Mouse (Mus musculus) intestine, postnatal 0 days (tissue): ENCODE data around the gene Sgsh. TPM values are rescaled to one million over a fixed set of nuclear protein-coding genes. Genes with fewer than 3 reads are reported as not detected.

Experiments
- ATAC-seq: fragments of 200-750 bp; cut with Nextera tagmentation; 2 replicates; pipeline ENCODE4 v1.8.0; 2017; ENCODE audit warnings: mild to moderate bottlenecking, moderate TSS enrichment, moderate library complexity
- H3K27ac ChIP-seq: fragments of 300-500 bp; sonication (generic); 2 replicates; pipeline ENCODE4 v1.5.1; 2014; ENCODE audit warnings: mild to moderate bottlenecking, low read depth, low read length, moderate library complexity
- H3K27me3 ChIP-seq: fragments of 300-500 bp; sonication (generic); replicated peaks from 2 replicates; pipeline ENCODE4 v1.6.1; 2014; ENCODE audit warnings: low read length, mixed read lengths; ENCODE audit not compliant: control insufficient read depth, insufficient read depth
- H3K36me3 ChIP-seq: fragments of 300-500 bp; sonication (generic); 2 replicates; pipeline ENCODE4 v1.6.1; 2014; ENCODE audit warnings: mild to moderate bottlenecking, moderate library complexity; ENCODE audit not compliant: control insufficient read depth, insufficient read depth
- H3K4me1 ChIP-seq: fragments of 300-500 bp; sonication (generic); replicated peaks from 2 replicates; pipeline ENCODE4 v1.6.1; 2014; ENCODE audit warnings: antibody characterized with exemption, low read length, mixed read lengths; ENCODE audit not compliant: control insufficient read depth, insufficient read depth
- H3K4me2 ChIP-seq: fragments of 300-500 bp; sonication (generic); replicated peaks from 2 replicates; pipeline ENCODE4 v1.6.1; 2014; ENCODE audit warnings: low read depth, mild to moderate bottlenecking, moderate library complexity
- H3K4me3 ChIP-seq: fragments of 300-500 bp; sonication (generic); 2 replicates; pipeline ENCODE4 v1.5.1; 2014; ENCODE audit warnings: low read depth, low read length
- H3K9ac ChIP-seq: fragments of 300-500 bp; sonication (generic); 2 replicates; pipeline ENCODE4 v1.6.1; 2014; ENCODE audit warnings: mild to moderate bottlenecking, low read depth, low read length
- H3K9me3 ChIP-seq: fragments of 300-500 bp; sonication (generic); 2 replicates; pipeline ENCODE4 v1.6.1; 2016; ENCODE audit warnings: mixed run types; ENCODE audit not compliant: control insufficient read depth
- CTCF ChIP-seq: sonication (generic); IDR thresholded peaks from 2 replicates; pipeline ENCODE4 v1.5.1; 2016; ENCODE audit warnings: low read depth, mild to moderate bottlenecking, control low read depth, antibody characterized with exemption, moderate library complexity
- WGBS: fragments of 180-500 bp; shearing (Covaris S2); extraction: QIAGEN DNeasy Blood & Tissue Kit; methylation state at CpG from one replicate; pipeline ENCODE4 v1.1.7; 2014; 5-methylcytosine and 5-hydroxymethylcytosine counted together
- polyA plus RNA-seq: library from polyadenylated mRNA; unstranded; fragments of >200 nt; fragmentation: Nextera tagmentation; extraction: Ambion mirVana; gene quantifications from 2 replicates; pipeline ENCODE4 v1.2.1, GENCODE M21; 2015

Sgsh gene
- polyA plus RNA-seq, 1 experiment from 2014 or later: 7.7 TPM

DNA sequence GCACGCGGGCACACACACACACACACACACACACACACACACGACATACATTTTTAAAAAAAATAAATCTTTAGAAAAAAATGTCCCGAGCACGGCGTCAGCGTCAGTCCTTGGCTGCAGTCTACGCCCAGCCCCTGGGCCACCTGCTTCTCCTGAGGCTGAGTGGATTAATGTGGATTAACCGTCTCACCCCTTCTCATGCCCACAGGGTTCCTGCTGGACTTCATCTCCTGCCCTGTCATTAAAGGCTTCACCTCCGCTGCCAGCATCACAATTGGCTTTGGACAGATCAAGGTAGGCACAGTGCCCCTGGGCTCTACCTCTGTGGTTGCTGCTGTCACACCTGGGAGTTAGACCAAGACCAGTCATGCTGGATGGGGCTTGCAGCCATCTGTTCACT is 3.8 kb upstream of the Sgsh start:
- no peak for TF ChIP-seq CTCF
- Histone ChIP-seq H3K27ac (no peak overlapping the region), H3K4me2 (no peak overlapping the region), H3K27me3 (no peaks in the 10 kb centered on the region), H3K36me3 (peaks cover 27% of the 10 kb centered on the region; the same call in 1 of the 2 replicates), H3K4me3 (no peak overlapping the region), H3K9ac (no peak overlapping the region), H3K9me3 (no peaks in the 10 kb centered on the region), H3K4me1 (0 out of 2 replicates have a peak, but pooled peaks cover 4% of the 10 kb centered on the region)
- ATAC-seq: no peak
- WGBS: 92% methylated on average over 10 of the region's 10 CpGs

- ATAC-seq: no peak
These were observed 416 bp downstream of the Sgsh start for GRCm38 (mm10) chr11:119354798-119355442.

GRCm38 (mm10) chr11:119353946-119354345 is 1.4 kb downstream of the Sgsh start:
- Histone ChIP-seq H3K4me3 (no peak overlapping the region), H3K9me3 (no peaks in the 10 kb centered on the region), H3K36me3 (peaks cover 25% of the 10 kb centered on the region; the same call in 1 of the 2 replicates), H3K4me2 (no peak overlapping the region), H3K4me1 (0 out of 2 replicates have a peak, but pooled peaks cover 4% of the 10 kb centered on the region), H3K27ac (no peak overlapping the region), H3K27me3 (no peaks in the 10 kb centered on the region), H3K9ac (no peak overlapping the region)
- WGBS: 83% methylated on average over 4 of the region's 4 CpGs
- no peak for TF ChIP-seq CTCF
- no peak for ATAC-seq

More at GRCm38 (mm10) chr11:119354798-119355442, 416 bp downstream of the Sgsh start:
- H3K27me3 ChIP-seq: no peaks in the 10 kb centered on the region
- H3K36me3 ChIP-seq: peaks cover 21% of the 10 kb centered on the region; the same call in 1 of the 2 replicates
- 0 out of 2 replicates have a peak, but pooled peaks have one; percentile 6 for TF ChIP-seq CTCF
- H3K27ac ChIP-seq: peak overlapping the region; percentile 51
- H3K4me2 ChIP-seq: peak overlapping the region; percentile 76
- peak overlapping the region; percentile 77 for H3K4me3 ChIP-seq
- H3K9me3 ChIP-seq: no peaks in the 10 kb centered on the region
- under 1% methylated on average over 22 of the region's 23 CpGs for WGBS
- H3K9ac ChIP-seq: peak overlapping the region; percentile 71
- H3K4me1 ChIP-seq: 0 out of 2 replicates have a peak, but pooled peaks cover 4% of the 10 kb centered on the region

DNA sequence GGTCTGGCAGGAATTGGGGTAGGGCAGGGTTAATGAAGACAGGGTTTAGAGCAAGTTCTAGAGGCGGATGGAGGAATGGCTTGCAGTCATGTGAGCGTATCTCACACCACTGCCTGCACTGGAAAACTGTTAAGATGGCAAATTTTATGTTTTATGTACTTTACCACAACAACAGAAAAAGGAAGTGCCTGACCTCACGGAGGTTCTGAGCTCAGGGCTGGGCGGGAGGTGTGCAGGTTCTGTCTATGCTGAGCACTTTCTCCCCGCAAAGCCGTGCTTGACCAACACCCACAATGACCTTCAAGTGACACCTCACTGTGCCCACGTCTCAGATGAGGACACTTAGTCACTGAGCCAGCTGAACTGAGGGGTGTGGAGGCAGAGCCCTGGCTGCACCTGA is 3.2 kb downstream of the Sgsh start:
- H3K4me3 ChIP-seq: no peak overlapping the region
- no peak overlapping the region for H3K9ac ChIP-seq
- TF ChIP-seq CTCF: no peak
- H3K4me1 ChIP-seq: 0 out of 2 replicates have a peak, but pooled peaks cover 4% of the 10 kb centered on the region
- 71% methylated on average over 7 of the region's 7 CpGs for WGBS
- no peaks in the 10 kb centered on the region for H3K27me3 ChIP-seq
- ATAC-seq: no peak
- no peak overlapping the region for H3K27ac ChIP-seq
- no peak overlapping the region for H3K4me2 ChIP-seq
- no peaks in the 10 kb centered on the region for H3K9me3 ChIP-seq
- H3K36me3 ChIP-seq: peaks cover 17% of the 10 kb centered on the region; the same call in 1 of the 2 replicates

DNA sequence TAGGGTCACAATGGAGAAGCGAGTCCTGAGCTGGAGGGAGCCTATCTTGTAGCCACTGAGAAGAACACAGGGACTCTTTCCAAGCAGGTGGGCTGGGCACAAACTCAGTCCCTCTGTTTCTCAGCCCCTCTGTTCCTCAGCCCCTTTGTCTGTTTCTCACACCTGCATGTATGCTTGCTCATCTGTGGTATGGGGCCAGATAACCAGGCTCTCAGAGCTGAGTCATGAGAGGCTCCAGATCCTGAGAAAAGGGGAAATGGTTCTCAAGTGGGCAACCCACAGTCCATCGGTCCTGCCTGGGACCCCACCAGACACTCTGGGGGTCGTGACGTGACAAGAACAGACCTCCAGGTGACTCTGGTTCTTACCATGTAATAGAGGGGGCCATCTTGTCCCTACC is 8.2 kb downstream of the Sgsh start:
- 86% methylated on average over 4 of the region's 4 CpGs for WGBS
- Histone ChIP-seq H3K36me3 (peaks cover 34% of the 10 kb centered on the region), H3K9me3 (no peaks in the 10 kb centered on the region), H3K27me3 (no peaks in the 10 kb centered on the region), H3K27ac (no peak overlapping the region), H3K4me1 (no peaks in the 10 kb centered on the region), H3K4me3 (no peak overlapping the region), H3K9ac (no peak overlapping the region), H3K4me2 (no peak overlapping the region)
- ATAC-seq: no peak
- no peak for TF ChIP-seq CTCF

DNA sequence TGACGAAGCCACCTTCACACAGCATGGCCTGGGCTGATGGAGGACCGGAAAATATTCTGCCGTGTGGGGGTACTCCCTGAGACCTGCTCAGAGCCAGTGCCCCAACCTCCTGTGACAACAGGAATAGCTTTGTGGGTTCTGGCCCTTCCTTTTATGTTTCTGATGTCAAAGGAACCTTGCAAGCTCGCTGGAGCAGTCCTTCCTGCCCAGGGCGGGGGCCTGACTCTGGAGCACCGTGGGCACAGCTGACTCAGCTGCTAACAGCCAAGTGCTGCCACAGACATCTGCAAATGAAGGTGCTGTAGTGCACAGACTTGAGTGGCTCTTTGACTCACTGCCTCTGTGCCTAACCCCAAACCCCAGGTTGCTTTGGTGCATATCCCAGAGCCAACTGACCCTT is 10.5 kb downstream of the Sgsh start:
- H3K36me3 ChIP-seq: peaks cover 29% of the 10 kb centered on the region
- no peaks in the 10 kb centered on the region for H3K9me3 ChIP-seq
- 64% methylated on average over 6 of the region's 6 CpGs for WGBS
- H3K27me3 ChIP-seq: no peaks in the 10 kb centered on the region
- no peak for ATAC-seq
- TF ChIP-seq CTCF: no peak
- no peaks in the 10 kb centered on the region for H3K4me1 ChIP-seq
- no peak overlapping the region for H3K4me2 ChIP-seq
- H3K27ac ChIP-seq: no peak overlapping the region
- no peak overlapping the region for H3K9ac ChIP-seq
- H3K4me3 ChIP-seq: no peak overlapping the region
